ENCODE assay signal across 36 mouse cellular contexts in genomic region chr10:19562598-19562997, GRCm38 (mm10). TPM values are rescaled to one million over a fixed set of nuclear protein-coding genes. Genes with fewer than 3 reads are reported as not detected.
DNase-seq lines count a peak whose midpoint lies in the region; ATAC-seq and TF ChIP-seq lines count a peak whose summit lies in the region.
"Had no signal": no experiment of that assay in that cellular context is flagged by ENCODE, and none has a peak within 500 bp of the region (broad histone marks: within the 10 kb centered on the region; RNA-seq: fewer than 3 reads in every experiment).

No protein-coding gene starts in this region.

- ATAC-seq in heart, embryonic 12.5 days (ENCODE audit: insufficient number of reproducible peaks, low FRiP score) = no peak
- peak; percentile 57 for ATAC-seq in common myeloid progenitor, adult 5-6 weeks (replicated peaks; ENCODE audit: low read depth, poor library complexity, severe bottlenecking)
- no peak for ATAC-seq in stomach, postnatal 0 days (ENCODE audit: low FRiP score, low TSS enrichment)
- ATAC-seq: forebrain, embryonic 13.5 days; hindbrain, postnatal 0 days; intestine, embryonic 16.5 days; Patski had no signal

- peaks cover 7% of the 10 kb centered on the region for H3K4me1 ChIP-seq in heart, adult 2 months (ENCODE audit: control insufficient read depth, insufficient read depth, low read length)
- H3K4me1 ChIP-seq in heart, embryonic 12.5 days (replicated peaks) = no peaks in the 10 kb centered on the region
- H3K4me1 ChIP-seq in stomach, postnatal 0 days (replicated peaks; ENCODE audit: control insufficient read depth, insufficient read depth) = no peaks in the 10 kb centered on the region
- H3K4me1 ChIP-seq: forebrain, embryonic 13.5 days; hindbrain, embryonic 10.5 days; kidney, embryonic 15.5 days; limb, embryonic 15.5 days; midbrain, embryonic 12.5 days had no signal

- peak overlapping the region; percentile 78 for H3K27ac ChIP-seq in heart, adult 2 months
- no peak overlapping the region for H3K27ac ChIP-seq in heart, embryonic 12.5 days (ENCODE audit: poor library complexity, severe bottlenecking)
- no peak overlapping the region for H3K27ac ChIP-seq in stomach, postnatal 0 days (replicated peaks)
- H3K27ac ChIP-seq: embryonic facial prominence, embryonic 13.5 days; forebrain, embryonic 13.5 days; hindbrain, embryonic 10.5 days; hindbrain, postnatal 0 days; kidney, embryonic 15.5 days; left cerebral cortex, adult 2 months; limb, embryonic 15.5 days; midbrain, embryonic 12.5 days had no signal

- peaks cover 11% of the 10 kb centered on the region for H3K36me3 ChIP-seq in heart, adult 2 months (ENCODE audit: control insufficient read depth, insufficient read depth, low read length)
- H3K36me3 ChIP-seq in heart, embryonic 12.5 days = no peaks in the 10 kb centered on the region
- H3K36me3 ChIP-seq in stomach, postnatal 0 days (ENCODE audit: control insufficient read depth, insufficient read depth, low read length) = no peaks in the 10 kb centered on the region
- H3K36me3 ChIP-seq: embryonic facial prominence, embryonic 13.5 days; G1E; hindbrain, embryonic 10.5 days; kidney, embryonic 15.5 days; limb, embryonic 15.5 days; midbrain, embryonic 12.5 days had no signal

- 93% methylated on average over 3 of the region's 3 CpGs for WGBS in heart, adult 2 months
- WGBS in heart, embryonic 12.5 days = 98% methylated on average over 3 of the region's 3 CpGs
- whole genome bisulfite sequencing in stomach, postnatal 0 days = 94% methylated on average over 3 of the region's 3 CpGs

- no peak overlapping the region for H3K4me3 ChIP-seq in heart, adult 2 months
- no peak overlapping the region for H3K4me3 ChIP-seq in heart, embryonic 12.5 days
- no peak overlapping the region for H3K4me3 ChIP-seq in stomach, postnatal 0 days (ENCODE audit: low read depth, low read length)
- H3K4me3 ChIP-seq: embryonic facial prominence, embryonic 13.5 days; forebrain, embryonic 13.5 days; hindbrain, embryonic 10.5 days; kidney, embryonic 15.5 days; left cerebral cortex, adult 2 months; limb, embryonic 15.5 days; midbrain, embryonic 12.5 days had no signal

- H3K27me3 ChIP-seq in heart, adult 2 months (ENCODE audit: control insufficient read depth, insufficient read depth, low read length) = no peaks in the 10 kb centered on the region
- no peaks in the 10 kb centered on the region for H3K27me3 ChIP-seq in heart, embryonic 12.5 days (replicated peaks)
- no peaks in the 10 kb centered on the region for H3K27me3 ChIP-seq in stomach, postnatal 0 days (ENCODE audit: control insufficient read depth, insufficient read depth, low read length)
- H3K27me3 ChIP-seq: CH12.LX; embryonic facial prominence, embryonic 13.5 days; forebrain, embryonic 13.5 days; kidney, embryonic 15.5 days; limb, embryonic 15.5 days; midbrain, embryonic 12.5 days; Patski had no signal

- no peak for TF ChIP-seq CTCF in heart, adult 2 months (IDR thresholded peaks at IDR 0.05)
- no peak for TF ChIP-seq CTCF in stomach, postnatal 0 days (IDR thresholded peaks at IDR 0.05; ENCODE audit: low read depth)

- no peaks in the 10 kb centered on the region; the same call in none of the 2 replicates for H3K9me3 ChIP-seq in heart, embryonic 12.5 days (replicated peaks)
- H3K9me3 ChIP-seq in stomach, postnatal 0 days (ENCODE audit: control insufficient read depth, low read length) = no peaks in the 10 kb centered on the region
- H3K9me3 ChIP-seq: embryonic facial prominence, embryonic 13.5 days; forebrain, embryonic 13.5 days; G1E; kidney, embryonic 15.5 days; limb, embryonic 15.5 days; midbrain, embryonic 12.5 days had no signal

- intact Hi-C loops in heart, adult 2 months (cut with DNase I) = loop anchor here (2.0 kb wide), 1 partner anchor 44 kb away; no protein-coding TSS in a partner anchor

- no peak for TF ChIP-seq EP300 in heart, adult 2 months (IDR thresholded peaks at IDR 0.05; ENCODE audit: insufficient read depth, low read depth, low read length)
- TF ChIP-seq EP300 in stomach, postnatal 0 days (optimal IDR thresholded peaks at IDR 0.05) = no peak

- TF ChIP-seq POLR2A in heart, adult 2 months (IDR thresholded peaks at IDR 0.05; ENCODE audit: insufficient read depth, low read depth, low read length) = no peak

- no peak overlapping the region for H3K4me2 ChIP-seq in heart, embryonic 12.5 days
- no peak overlapping the region for H3K4me2 ChIP-seq in stomach, postnatal 0 days (replicated peaks; ENCODE audit: low read depth)
- H3K4me2 ChIP-seq: embryonic facial prominence, embryonic 13.5 days; forebrain, embryonic 13.5 days; kidney, embryonic 15.5 days; limb, embryonic 15.5 days; midbrain, embryonic 12.5 days had no signal

- no peaks in the 10 kb centered on the region for H3K79me2 ChIP-seq in heart, adult 2 months (replicated peaks; ENCODE audit: control insufficient read depth, insufficient read depth, low read length)

- H3K9ac ChIP-seq in heart, adult 2 months (ENCODE audit: low read depth, low read length) = no peak overlapping the region
- H3K9ac ChIP-seq in heart, embryonic 12.5 days = no peak overlapping the region
- H3K9ac ChIP-seq in stomach, postnatal 0 days (ENCODE audit: low read length) = no peak overlapping the region
- H3K9ac ChIP-seq: embryonic facial prominence, embryonic 13.5 days; forebrain, embryonic 13.5 days; kidney, embryonic 15.5 days; limb, embryonic 15.5 days; midbrain, embryonic 12.5 days had no signal

- DNase-seq in heart, adult 2 months = no peak
- peak; percentile 47 for DNase-seq in thymus, postnatal 0 days (ENCODE audit: low spot score)
- no peak for DNase-seq in thymus, adult 18-20 months
- DNase-seq in left cerebral cortex, adult 18-20 months (ENCODE audit: low spot score in 2 of 2) = no peak
- DNase-seq in ovary, postnatal 36 days (ENCODE audit: low spot score) = no peak
- no peak for DNase-seq in stomach, postnatal 0 days (ENCODE audit: low spot score)
- DNase-seq: adrenal gland, adult 2 months; B cell, adult 2 months; cerebellum, adult 2 months; cerebellum, postnatal 25 days; embryo, embryonic 11 days; gastrocnemius, postnatal 10 days; kidney, postnatal 4 days; layer of hippocampus, adult 9-11 months; left cerebral cortex, postnatal 4 days had no signal

RNA-seq across cellular contexts. Expression of gene Ifngr1, which starts 29.2 kb away (rescaled TPM):
- total RNA-seq in heart, adult 2 months (2021) = 10 to 100 TPM; 48.2 to 51.2 TPM
- 27.2 and 40.3 TPM in 2 replicates for polyA plus RNA-seq in heart, adult 2 months (2012; rRNA removed)
- 31.0 and 33.0 TPM in 2 replicates for polyA plus RNA-seq in heart, embryonic 12.5 days (2016; fragmentation: Nextera tagmentation; extraction: Ambion mirVana)
- polyA plus RNA-seq in thymus, postnatal 0 days (2015; fragmentation: Nextera tagmentation; extraction: Ambion mirVana) = 540 and 641 TPM in 2 replicates
- total RNA-seq in common myeloid progenitor, adult 5-6 weeks (2017) = 122 and 127 TPM in 2 replicates
- total RNA-seq in left cerebral cortex, adult 18-20 months (2021) = 10 to 100 TPM; 18.5 to 18.6 TPM
- 72.1 and 72.9 TPM in 2 replicates for polyA plus RNA-seq in stomach, postnatal 0 days (2015; fragmentation: Nextera tagmentation; extraction: Ambion mirVana)

RNA-seq across cellular contexts. Expression of gene Il22ra2, which starts 59.2 kb away (rescaled TPM):
- not detected for total RNA-seq in heart, adult 2 months (2021)
- not detected in 2 replicates for polyA plus RNA-seq in heart, adult 2 months (2012; rRNA removed)
- polyA plus RNA-seq in heart, embryonic 12.5 days (2016; fragmentation: Nextera tagmentation; extraction: Ambion mirVana) = not detected in 2 replicates
- 0.10 and 0.12 TPM in 2 replicates for polyA plus RNA-seq in thymus, postnatal 0 days (2015; fragmentation: Nextera tagmentation; extraction: Ambion mirVana)
- 0.34 and 2.3 TPM in 2 replicates for total RNA-seq in common myeloid progenitor, adult 5-6 weeks (2017)
- total RNA-seq in left cerebral cortex, adult 18-20 months (2021) = not detected
- polyA plus RNA-seq in stomach, postnatal 0 days (2015; fragmentation: Nextera tagmentation; extraction: Ambion mirVana) = not detected in 2 replicates
- total RNA-seq: adrenal gland, adult 2 months; adrenal gland, postnatal 4 days; gastrocnemius, postnatal 10 days; hindbrain, postnatal 0 days; left cerebral cortex, adult 2 months; left cerebral cortex, postnatal 4 days had no signal
- polyA plus RNA-seq: adrenal gland, adult 2 months; cerebellum, adult 2 months; embryonic facial prominence, embryonic 13.5 days; forebrain, embryonic 13.5 days; frontal cortex, adult 2 months; G1E; heart, embryonic 14.5 days; hindbrain, embryonic 10.5 days; hindbrain, postnatal 0 days; intestine, embryonic 16.5 days; kidney, embryonic 15.5 days; liver, embryonic 16.5 days; lung, embryonic 16.5 days; midbrain, embryonic 12.5 days; Patski; testis, adult 2 months; urinary bladder, adult 2 months had no signal
